In the genomic region with DNA sequence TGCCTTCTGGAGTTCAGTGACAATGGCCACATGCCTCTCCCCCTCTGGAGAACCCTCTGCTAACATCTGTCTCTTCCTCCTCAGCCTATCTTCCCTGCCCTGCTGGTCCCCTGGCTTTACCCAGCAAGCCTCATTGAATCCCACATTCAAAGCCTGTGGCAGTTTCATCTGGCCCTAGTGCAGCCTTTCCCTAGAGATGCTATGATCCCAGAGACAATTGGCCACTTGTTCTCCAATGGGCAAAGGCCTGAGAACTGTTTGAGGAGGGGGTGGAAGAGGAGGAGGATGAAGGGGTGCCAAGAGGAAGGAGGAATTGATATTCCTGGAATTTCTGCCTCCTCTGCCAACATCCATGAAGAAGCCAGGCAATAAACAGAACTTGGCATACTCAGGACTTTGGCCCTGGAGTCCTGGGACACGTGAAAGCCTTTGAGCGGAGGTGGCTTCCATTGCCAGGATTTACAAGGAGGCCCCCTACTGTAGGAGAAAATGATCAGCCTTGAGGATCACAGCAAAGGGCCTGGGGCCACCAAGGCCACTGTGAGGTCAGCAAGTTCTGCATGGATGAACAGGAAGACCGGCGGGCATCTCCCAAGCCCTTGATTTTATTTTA, we compare ENCODE assay signal across 15 mouse cellular contexts. TPM values are rescaled to one million over a fixed set of nuclear protein-coding genes. Genes with fewer than 3 reads are reported as not detected.
DNase-seq lines count a peak whose midpoint lies in the region; ATAC-seq and TF ChIP-seq lines count a peak whose summit lies in the region.
"Had no signal": no experiment of that assay in that cellular context is flagged by ENCODE, and none has a peak within 500 bp of the region (broad histone marks: within the 10 kb centered on the region; RNA-seq: fewer than 3 reads in every experiment).

No protein-coding gene starts in this region.

- no peak for TF ChIP-seq POLR2A in thymus, adult 2 months (IDR thresholded peaks at IDR 0.05; ENCODE audit: control insufficient read depth, extremely low read depth, insufficient read depth, low read length, poor library complexity)

- no peak overlapping the region for H3K9ac ChIP-seq in hindbrain, postnatal 0 days (replicated peaks; ENCODE audit: low read length)
- no peak overlapping the region for H3K9ac ChIP-seq in hindbrain, embryonic 11.5 days (ENCODE audit: low read depth, low read length)
- H3K9ac ChIP-seq in midbrain, postnatal 0 days (replicated peaks; ENCODE audit: low read length, poor library complexity, severe bottlenecking) = no peak overlapping the region
- no peak overlapping the region for H3K9ac ChIP-seq in midbrain, embryonic 16.5 days (ENCODE audit: low read depth, low read length)
- H3K9ac ChIP-seq in intestine, embryonic 15.5 days = no peak overlapping the region
- H3K9ac ChIP-seq: embryonic facial prominence, embryonic 12.5 days had no signal

- ATAC-seq in hindbrain, postnatal 0 days = peak; percentile 62; the same call in 1 of the 2 replicates
- no peak for ATAC-seq in hindbrain, embryonic 11.5 days (ENCODE audit: low FRiP score)
- no peak for ATAC-seq in midbrain, postnatal 0 days (ENCODE audit: low FRiP score)
- no peak for ATAC-seq in midbrain, embryonic 16.5 days
- ATAC-seq in intestine, embryonic 15.5 days = peak; percentile 48

- H3K27me3 ChIP-seq in hindbrain, postnatal 0 days (ENCODE audit: insufficient read depth, low read length) = no peaks in the 10 kb centered on the region
- H3K27me3 ChIP-seq in hindbrain, embryonic 11.5 days (ENCODE audit: control insufficient read depth, insufficient read depth, low read length) = no peaks in the 10 kb centered on the region
- no peaks in the 10 kb centered on the region for H3K27me3 ChIP-seq in midbrain, postnatal 0 days (ENCODE audit: insufficient read depth, low read length)
- H3K27me3 ChIP-seq in midbrain, embryonic 16.5 days (ENCODE audit: control insufficient read depth, insufficient read depth, low read depth, low read length) = no peaks in the 10 kb centered on the region
- no peaks in the 10 kb centered on the region for H3K27me3 ChIP-seq in intestine, embryonic 15.5 days (replicated peaks)
- no peaks in the 10 kb centered on the region for H3K27me3 ChIP-seq in thymus, adult 2 months (ENCODE audit: control insufficient read depth, insufficient read depth, low read length)
- H3K27me3 ChIP-seq: embryonic facial prominence, embryonic 12.5 days had no signal

- H3K27ac ChIP-seq in hindbrain, postnatal 0 days = no peak overlapping the region
- no peak overlapping the region for H3K27ac ChIP-seq in hindbrain, embryonic 11.5 days (ENCODE audit: low read depth, low read length)
- no peak overlapping the region for H3K27ac ChIP-seq in midbrain, postnatal 0 days (ENCODE audit: low read depth, low read length)
- no peak overlapping the region for H3K27ac ChIP-seq in midbrain, embryonic 16.5 days (ENCODE audit: low read length)
- H3K27ac ChIP-seq in intestine, embryonic 15.5 days = no peak overlapping the region
- H3K27ac ChIP-seq in thymus, adult 2 months (ENCODE audit: control insufficient read depth, insufficient read depth, low read length) = no peak overlapping the region
- H3K27ac ChIP-seq: embryonic facial prominence, embryonic 12.5 days had no signal

- no peaks in the 10 kb centered on the region for H3K4me1 ChIP-seq in hindbrain, postnatal 0 days (ENCODE audit: insufficient read depth, low read length)
- H3K4me1 ChIP-seq in hindbrain, embryonic 11.5 days (replicated peaks; ENCODE audit: control insufficient read depth, insufficient read depth, low read length) = no peaks in the 10 kb centered on the region
- H3K4me1 ChIP-seq in midbrain, postnatal 0 days (ENCODE audit: insufficient read depth, low read length) = no peaks in the 10 kb centered on the region
- H3K4me1 ChIP-seq in midbrain, embryonic 16.5 days (ENCODE audit: control insufficient read depth, insufficient read depth, low read length) = no peaks in the 10 kb centered on the region
- H3K4me1 ChIP-seq in intestine, embryonic 15.5 days (replicated peaks) = no peaks in the 10 kb centered on the region
- no peaks in the 10 kb centered on the region for H3K4me1 ChIP-seq in thymus, adult 2 months (replicated peaks; ENCODE audit: control insufficient read depth, insufficient read depth, low read length)
- H3K4me1 ChIP-seq: embryonic facial prominence, embryonic 12.5 days had no signal

- 53% methylated on average over 4 of the region's 4 CpGs for WGBS in hindbrain, postnatal 0 days
- 76% methylated on average over 4 of the region's 4 CpGs for WGBS in hindbrain, embryonic 11.5 days
- 65% methylated on average over 4 of the region's 4 CpGs for WGBS in midbrain, postnatal 0 days
- 86% methylated on average over 4 of the region's 4 CpGs for WGBS in midbrain, embryonic 16.5 days
- 78% methylated on average over 4 of the region's 4 CpGs for WGBS in intestine, embryonic 15.5 days
- WGBS in thymus, adult 2 months = 93% methylated on average over 4 of the region's 4 CpGs

- peak; percentile 46 for DNase-seq in hindbrain, postnatal 0 days (ENCODE audit: low spot score)
- no peak for DNase-seq in hindbrain, embryonic 11.5 days (ENCODE audit: low spot score)
- DNase-seq in midbrain, postnatal 0 days (ENCODE audit: low spot score) = peak; percentile 33
- peak; percentile 24 for DNase-seq in skeletal muscle tissue, adult 2 months (ENCODE audit: low read depth, low spot score)
- no peak for DNase-seq in adrenal gland, postnatal 10 days
- no peak for DNase-seq in thymus, adult 2 months
- DNase-seq: cerebellum, adult 18-20 months; gastrocnemius, postnatal 25 days; lung, postnatal 14 days; right cerebral cortex, postnatal 25 days had no signal

- H3K4me3 ChIP-seq in hindbrain, postnatal 0 days (ENCODE audit: low read length) = no peak overlapping the region
- no peak overlapping the region for H3K4me3 ChIP-seq in hindbrain, embryonic 11.5 days (ENCODE audit: low read depth, low read length)
- no peak overlapping the region for H3K4me3 ChIP-seq in midbrain, postnatal 0 days (ENCODE audit: low read depth, low read length)
- H3K4me3 ChIP-seq in midbrain, embryonic 16.5 days (ENCODE audit: low read depth, low read length) = no peak overlapping the region
- no peak overlapping the region for H3K4me3 ChIP-seq in intestine, embryonic 15.5 days (replicated peaks)
- no peak overlapping the region for H3K4me3 ChIP-seq in thymus, adult 2 months (ENCODE audit: control insufficient read depth, insufficient read depth, low read length)
- H3K4me3 ChIP-seq: embryonic facial prominence, embryonic 12.5 days; myocyte had no signal

- no peak for TF ChIP-seq CTCF in hindbrain, postnatal 0 days (IDR thresholded peaks at IDR 0.05; ENCODE audit: low read depth)
- no peak for TF ChIP-seq CTCF in midbrain, postnatal 0 days (IDR thresholded peaks at IDR 0.05)
- TF ChIP-seq CTCF in thymus, adult 2 months (IDR thresholded peaks at IDR 0.05; ENCODE audit: borderline replicate concordance, control insufficient read depth, extremely low read depth, insufficient read depth, low read length, poor library complexity) = no peak

- H3K4me2 ChIP-seq in hindbrain, postnatal 0 days (ENCODE audit: low read depth, low read length) = no peak overlapping the region
- H3K4me2 ChIP-seq in hindbrain, embryonic 11.5 days (replicated peaks; ENCODE audit: low read depth, low read length) = no peak overlapping the region
- H3K4me2 ChIP-seq in midbrain, postnatal 0 days (ENCODE audit: low read depth, low read length, poor library complexity, severe bottlenecking) = no peak overlapping the region
- no peak overlapping the region for H3K4me2 ChIP-seq in midbrain, embryonic 16.5 days (ENCODE audit: low read length)
- H3K4me2 ChIP-seq in intestine, embryonic 15.5 days (replicated peaks) = no peak overlapping the region
- H3K4me2 ChIP-seq: embryonic facial prominence, embryonic 12.5 days; heart, embryonic 11.5 days had no signal

- no peaks in the 10 kb centered on the region for H3K9me3 ChIP-seq in hindbrain, postnatal 0 days (ENCODE audit: low read length)
- H3K9me3 ChIP-seq in hindbrain, embryonic 11.5 days (ENCODE audit: control insufficient read depth, low read length) = no peaks in the 10 kb centered on the region
- no peaks in the 10 kb centered on the region for H3K9me3 ChIP-seq in midbrain, postnatal 0 days (ENCODE audit: low read length)
- H3K9me3 ChIP-seq in midbrain, embryonic 16.5 days (replicated peaks; ENCODE audit: control insufficient read depth, low read length, poor library complexity, severe bottlenecking) = no peaks in the 10 kb centered on the region
- H3K9me3 ChIP-seq in intestine, embryonic 15.5 days = no peaks in the 10 kb centered on the region
- H3K9me3 ChIP-seq: embryonic facial prominence, embryonic 12.5 days had no signal

- no peaks in the 10 kb centered on the region for H3K36me3 ChIP-seq in hindbrain, postnatal 0 days (ENCODE audit: insufficient read depth, low read length)
- H3K36me3 ChIP-seq in hindbrain, embryonic 11.5 days (ENCODE audit: control insufficient read depth, insufficient read depth, low read length) = no peaks in the 10 kb centered on the region
- no peaks in the 10 kb centered on the region for H3K36me3 ChIP-seq in midbrain, postnatal 0 days (ENCODE audit: insufficient read depth, low read length)
- no peaks in the 10 kb centered on the region for H3K36me3 ChIP-seq in midbrain, embryonic 16.5 days (ENCODE audit: control insufficient read depth, insufficient read depth, low read length)
- H3K36me3 ChIP-seq in intestine, embryonic 15.5 days = no peaks in the 10 kb centered on the region
- no peaks in the 10 kb centered on the region for H3K36me3 ChIP-seq in thymus, adult 2 months (ENCODE audit: control insufficient read depth, insufficient read depth, low read length)
- H3K36me3 ChIP-seq: embryonic facial prominence, embryonic 12.5 days had no signal

RNA-seq across cellular contexts. Expression of a gene that starts 11.6 kb away (rescaled TPM):
- total RNA-seq in hindbrain, postnatal 0 days (2014; rRNA removed) = 0.84 and 1.7 TPM in 2 replicates
- 1.0 TPM in 2 replicates for polyA plus RNA-seq in hindbrain, postnatal 0 days (2015; fragmentation: Nextera tagmentation; extraction: Ambion mirVana)
- 4.6 and 8.5 TPM in 2 replicates for polyA plus RNA-seq in hindbrain, embryonic 11.5 days (2014; fragmentation: Nextera tagmentation; extraction: Ambion mirVana)
- total RNA-seq in midbrain, postnatal 0 days (2014; rRNA removed) = 0.99 and 1.0 TPM in 2 replicates
- 0.70 and 0.80 TPM in 2 replicates for polyA plus RNA-seq in midbrain, postnatal 0 days (2015; fragmentation: Nextera tagmentation; extraction: Ambion mirVana)
- 0.70 and 0.85 TPM in 2 replicates for polyA plus RNA-seq in midbrain, embryonic 16.5 days (2015; fragmentation: Nextera tagmentation; extraction: Ambion mirVana)
- polyA plus RNA-seq in intestine, embryonic 15.5 days (2015; fragmentation: Nextera tagmentation; extraction: Ambion mirVana) = 9.5 TPM in 2 replicates
- 1 to 10 TPM; 4.0 to 9.3 TPM for total RNA-seq in adrenal gland, postnatal 10 days (2021)
- 6.1 and 6.7 TPM in 2 replicates for polyA plus RNA-seq in thymus, adult 2 months (2012; rRNA removed)

RNA-seq across cellular contexts. Expression of a gene that starts 54.9 kb away (rescaled TPM):
- 4.8 and 6.8 TPM in 2 replicates for total RNA-seq in hindbrain, postnatal 0 days (2014; rRNA removed)
- 9.8 and 11.4 TPM in 2 replicates for polyA plus RNA-seq in hindbrain, postnatal 0 days (2015; fragmentation: Nextera tagmentation; extraction: Ambion mirVana)
- 12.9 and 14.9 TPM in 2 replicates for polyA plus RNA-seq in hindbrain, embryonic 11.5 days (2014; fragmentation: Nextera tagmentation; extraction: Ambion mirVana)
- 3.8 and 4.9 TPM in 2 replicates for total RNA-seq in midbrain, postnatal 0 days (2014; rRNA removed)
- polyA plus RNA-seq in midbrain, postnatal 0 days (2015; fragmentation: Nextera tagmentation; extraction: Ambion mirVana) = 8.6 and 9.8 TPM in 2 replicates
- 11.6 and 12.6 TPM in 2 replicates for polyA plus RNA-seq in midbrain, embryonic 16.5 days (2015; fragmentation: Nextera tagmentation; extraction: Ambion mirVana)
- 15.8 and 16.8 TPM in 2 replicates for polyA plus RNA-seq in intestine, embryonic 15.5 days (2015; fragmentation: Nextera tagmentation; extraction: Ambion mirVana)
- 1 to 10 TPM; 4.5 to 6.5 TPM for total RNA-seq in adrenal gland, postnatal 10 days (2021)
- 12.8 and 14.6 TPM in 2 replicates for polyA plus RNA-seq in thymus, adult 2 months (2012; rRNA removed)

Comparison
In these comparisons a context has a peak if more than half of its experiments do, and no peak if none do; other contexts are left out.
1. ATAC-seq: peak in hindbrain, postnatal 0 days (single experiment) and intestine, embryonic 15.5 days (single experiment); none in hindbrain, embryonic 11.5 days (single experiment), midbrain, postnatal 0 days (single experiment) and midbrain, embryonic 16.5 days (single experiment).
2. DNase-seq: peak in hindbrain, postnatal 0 days (single experiment), midbrain, postnatal 0 days (single experiment) and skeletal muscle tissue, adult 2 months (single experiment); none in hindbrain, embryonic 11.5 days (single experiment), adrenal gland, postnatal 10 days (single experiment) and thymus, adult 2 months (single experiment).